Mouse (Mus musculus): Measurements from ENCODE around the gene Vmn2r-ps159.

- TF ChIP-seq CTCF (IDR thresholded peaks at IDR 0.05; ENCODE audit: low read depth), result no peak
- no peak for TF ChIP-seq EP300 (IDR thresholded peaks at IDR 0.05; ENCODE audit: low read depth)
Observed at GRCm38 (mm10) chr4:156342569-156343325, 11.8 kb downstream of the Vmn2r-ps159 start.
